Mouse (Mus musculus) intestine, embryonic 16.5 days (tissue): ENCODE measurements around the gene Tff2. TPM values are rescaled to one million over a fixed set of nuclear protein-coding genes. Genes with fewer than 3 reads are reported as not detected.

Source experiments
- ATAC-seq: fragments of 200-750 bp; cut with Nextera tagmentation; 2 replicates; pipeline ENCODE4 v1.8.0; 2017; ENCODE audit warnings: moderate TSS enrichment, moderate library complexity
- H3K27ac ChIP-seq: fragments of 300-500 bp; sonication (generic); 2 replicates; pipeline ENCODE4 v1.5.1; 2014; ENCODE audit warnings: mild to moderate bottlenecking, low read length
- H3K27me3 ChIP-seq: fragments of 300-500 bp; sonication (generic); replicated peaks from 2 replicates; pipeline ENCODE4 v1.6.1; 2014; ENCODE audit warnings: low read length, control low read depth, mixed read lengths; ENCODE audit not compliant: control insufficient read depth, insufficient read depth
- H3K36me3 ChIP-seq: fragments of 300-500 bp; sonication (generic); 2 replicates; pipeline ENCODE4 v1.6.1; 2014; ENCODE audit warnings: low read length, control low read depth; ENCODE audit not compliant: control insufficient read depth, insufficient read depth
- H3K4me1 ChIP-seq: fragments of 300-500 bp; sonication (generic); 2 replicates; pipeline ENCODE4 v1.6.1; 2014; ENCODE audit warnings: low read length, control low read depth, mixed read lengths; ENCODE audit not compliant: control insufficient read depth, insufficient read depth
- H3K4me2 ChIP-seq: fragments of 300-500 bp; sonication (generic); 2 replicates; pipeline ENCODE4 v1.6.1; 2014; ENCODE audit warnings: low read depth, low read length, control low read depth
- H3K4me3 ChIP-seq: fragments of 300-500 bp; sonication (generic); 2 replicates; pipeline ENCODE4 v1.5.1; 2014; ENCODE audit warnings: mild to moderate bottlenecking, low read length
- H3K9ac ChIP-seq: fragments of 300-500 bp; sonication (generic); 2 replicates; pipeline ENCODE4 v1.6.1; 2014; ENCODE audit warnings: low read depth, low read length
- H3K9me3 ChIP-seq: fragments of 300-500 bp; sonication (generic); 2 replicates; pipeline ENCODE4 v1.6.1; 2016; ENCODE audit warnings: low read length, control low read depth; ENCODE audit not compliant: control insufficient read depth
- WGBS: fragments of 180-500 bp; shearing (Covaris S2); extraction: QIAGEN DNeasy Blood & Tissue Kit; methylation state at CpG from one replicate; pipeline ENCODE4 v1.1.7; 2014; 5-methylcytosine and 5-hydroxymethylcytosine counted together
- polyA plus RNA-seq: library from polyadenylated mRNA; unstranded; fragments of >200 nt; fragmentation: Nextera tagmentation; extraction: Ambion mirVana; gene quantifications from 2 replicates; pipeline ENCODE4 v1.2.1, GENCODE M21; 2015

The Tff2 gene
- polyA plus RNA-seq, 1 experiment from 2014 or later, result 5.2 TPM

GRCm38 (mm10) chr17:31145998-31146397 is 1.9 kb upstream of the Tff2 start:
- Histone ChIP-seq H3K4me2 (no peak overlapping the region), H3K4me1 (peaks cover 5% of the 10 kb centered on the region; the same call in 1 of the 2 replicates), H3K27me3 (no peaks in the 10 kb centered on the region), H3K27ac (no peak overlapping the region), H3K36me3 (no peaks in the 10 kb centered on the region), H3K9me3 (no peaks in the 10 kb centered on the region), H3K9ac (no peak overlapping the region), H3K4me3 (no peak overlapping the region)
- WGBS, result 79% methylated on average over 9 of the region's 9 CpGs
- no peak for ATAC-seq

- no peak for ATAC-seq
- Histone ChIP-seq H3K27ac (no peak overlapping the region), H3K36me3 (no peaks in the 10 kb centered on the region), H3K27me3 (no peaks in the 10 kb centered on the region), H3K9me3 (no peaks in the 10 kb centered on the region), H3K9ac (no peak overlapping the region), H3K4me2 (no peak overlapping the region), H3K4me1 (peaks cover 5% of the 10 kb centered on the region; the same call in 1 of the 2 replicates), H3K4me3 (no peak overlapping the region)
- WGBS, result 90% methylated on average over 7 of the region's 7 CpGs
Observed at GRCm38 (mm10) chr17:31142116-31142515, 2.0 kb downstream of the Tff2 start.

GRCm38 (mm10) chr17:31138398-31138797 is 5.7 kb downstream of the Tff2 start:
- H3K4me1 ChIP-seq, result no peaks in the 10 kb centered on the region
- H3K27ac ChIP-seq, result no peak overlapping the region
- H3K4me2 ChIP-seq, result no peak overlapping the region
- WGBS, result 17% methylated on average over 5 of the region's 5 CpGs
- H3K9me3 ChIP-seq, result no peaks in the 10 kb centered on the region
- no peak overlapping the region for H3K9ac ChIP-seq
- no peak overlapping the region for H3K4me3 ChIP-seq
- H3K36me3 ChIP-seq, result no peaks in the 10 kb centered on the region
- no peak for ATAC-seq
- H3K27me3 ChIP-seq, result no peaks in the 10 kb centered on the region

GRCm38 (mm10) chr17:31136821-31137220 is 7.3 kb downstream of the Tff2 start:
- Histone ChIP-seq H3K4me3 (no peak overlapping the region), H3K4me1 (no peaks in the 10 kb centered on the region), H3K9me3 (no peaks in the 10 kb centered on the region), H3K36me3 (no peaks in the 10 kb centered on the region), H3K27me3 (no peaks in the 10 kb centered on the region), H3K9ac (no peak overlapping the region), H3K27ac (no peak overlapping the region), H3K4me2 (no peak overlapping the region)
- WGBS, result 90% methylated on average over 1 of the region's 1 CpGs
- no peak for ATAC-seq

GRCm38 (mm10) chr17:31136291-31136690 is 7.8 kb downstream of the Tff2 start:
- Histone ChIP-seq H3K4me1 (no peaks in the 10 kb centered on the region), H3K4me2 (no peak overlapping the region), H3K9ac (no peak overlapping the region), H3K4me3 (no peak overlapping the region), H3K27ac (no peak overlapping the region), H3K36me3 (no peaks in the 10 kb centered on the region), H3K27me3 (no peaks in the 10 kb centered on the region), H3K9me3 (no peaks in the 10 kb centered on the region)
- 30% methylated on average over 3 of the region's 3 CpGs for WGBS
- ATAC-seq, result no peak

GRCm38 (mm10) chr17:31134913-31135312 is 9.2 kb downstream of the Tff2 start:
- no peaks in the 10 kb centered on the region for H3K9me3 ChIP-seq
- ATAC-seq, result peak; percentile 75
- 46% methylated on average over 6 of the region's 6 CpGs for WGBS
- no peak overlapping the region for H3K4me2 ChIP-seq
- no peaks in the 10 kb centered on the region for H3K27me3 ChIP-seq
- H3K9ac ChIP-seq, result no peak overlapping the region
- H3K4me3 ChIP-seq, result no peak overlapping the region
- no peak overlapping the region for H3K27ac ChIP-seq
- H3K36me3 ChIP-seq, result no peaks in the 10 kb centered on the region
- peaks cover 3% of the 10 kb centered on the region; the same call in 1 of the 2 replicates for H3K4me1 ChIP-seq

GRCm38 (mm10) chr17:31133776-31134175 is 10.3 kb downstream of the Tff2 start:
- Histone ChIP-seq H3K27me3 (no peaks in the 10 kb centered on the region), H3K9ac (no peak overlapping the region), H3K4me3 (no peak overlapping the region), H3K27ac (no peak overlapping the region), H3K4me2 (peak overlapping the region; percentile 26; the same call in 1 of the 2 replicates), H3K9me3 (no peaks in the 10 kb centered on the region), H3K4me1 (peaks cover 10% of the 10 kb centered on the region), H3K36me3 (no peaks in the 10 kb centered on the region)
- 0 out of 2 replicates have a peak, but pooled peaks have one; percentile 32 for ATAC-seq
- WGBS, result 51% methylated on average over 15 of the region's 15 CpGs

GRCm38 (mm10) chr17:31131269-31131821 is 12.7 kb downstream of the Tff2 start:
- H3K27ac ChIP-seq, result no peak overlapping the region
- no peaks in the 10 kb centered on the region for H3K27me3 ChIP-seq
- peak; percentile 15; the same call in 1 of the 2 replicates for ATAC-seq
- WGBS, result 64% methylated on average over 10 of the region's 10 CpGs
- H3K36me3 ChIP-seq, result no peaks in the 10 kb centered on the region
- peaks cover 10% of the 10 kb centered on the region for H3K4me1 ChIP-seq
- no peak overlapping the region for H3K4me3 ChIP-seq
- H3K4me2 ChIP-seq, result no peak overlapping the region
- H3K9me3 ChIP-seq, result no peaks in the 10 kb centered on the region
- H3K9ac ChIP-seq, result no peak overlapping the region

GRCm38 (mm10) chr17:31129452-31129851 is 14.6 kb downstream of the Tff2 start, which contains the start of gene Tff3:
Tff3 (minus strand) TSS chr17:31129646.
- Histone ChIP-seq H3K4me2 (no peak within 1 kb of the TSS), H3K9me3 (no peaks in the 10 kb centered on the region), H3K4me3 (peak within 1 kb of the TSS; percentile 19; the same call in 1 of the 2 replicates), H3K27me3 (no peaks in the 10 kb centered on the region), H3K9ac (0 out of 2 replicates have a peak within 1 kb of the TSS, but pooled peaks have one; percentile 14), H3K27ac (no peak within 1 kb of the TSS), H3K4me1 (peaks cover 10% of the 10 kb centered on the region), H3K36me3 (no peaks in the 10 kb centered on the region)
- WGBS, result 12% methylated on average over 2 of the region's 2 CpGs
- ATAC-seq, result peak; percentile 69
